Mouse (Mus musculus) heart, adult 9 months (tissue): ENCODE data around the gene Aqr.
A peak's percentile ranks its signal among the peaks of the same experiment; 100 is the strongest.

Source experiments
- DNase-seq, 2 experiments: peaks; one replicate each; pipeline ENCODE4 v3.0.0; 2022; ENCODE audit warnings: low spot score in 2 of 2

The Aqr gene

DNA sequence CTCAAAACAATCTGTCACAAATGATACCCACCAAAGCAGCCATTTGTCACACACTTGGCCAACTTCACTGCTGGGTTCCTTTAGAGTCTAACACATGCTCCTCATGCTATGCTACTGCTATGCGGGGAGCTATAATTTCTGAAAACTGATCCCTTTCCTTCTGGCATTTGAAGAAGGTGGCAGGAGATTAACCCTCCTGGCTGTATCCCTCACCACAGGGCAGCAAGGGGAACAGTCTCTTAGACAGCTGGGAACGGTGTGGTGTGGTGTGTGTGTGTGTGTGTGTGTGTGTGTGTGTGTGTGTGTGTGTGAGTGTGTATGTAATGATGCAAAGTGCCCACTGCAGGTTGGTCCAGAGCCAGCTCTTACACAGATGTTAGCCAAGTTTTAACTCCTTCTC is 51.0 kb downstream of the Aqr start:
- DNase-seq: no peak

DNA sequence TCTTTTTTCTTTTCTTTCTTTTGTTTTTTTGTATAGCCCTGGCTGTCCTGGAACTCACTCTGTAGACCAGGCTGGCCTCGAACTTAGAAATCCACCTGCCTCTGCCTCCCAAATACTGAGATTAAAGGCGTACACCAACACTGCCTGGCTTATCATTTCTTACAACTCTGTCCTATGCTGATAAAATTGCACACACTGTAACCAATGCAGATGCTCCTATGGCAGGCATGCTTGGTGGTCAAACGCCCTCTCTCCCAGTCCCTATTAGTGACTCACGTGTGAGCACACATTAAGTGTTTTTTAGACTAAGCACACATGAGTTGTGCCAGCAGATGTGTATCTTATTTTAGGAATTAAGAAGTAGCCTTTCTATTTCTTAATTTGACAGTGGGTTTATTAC is 53.5 kb downstream of the Aqr start:
- no peak for DNase-seq

DNA sequence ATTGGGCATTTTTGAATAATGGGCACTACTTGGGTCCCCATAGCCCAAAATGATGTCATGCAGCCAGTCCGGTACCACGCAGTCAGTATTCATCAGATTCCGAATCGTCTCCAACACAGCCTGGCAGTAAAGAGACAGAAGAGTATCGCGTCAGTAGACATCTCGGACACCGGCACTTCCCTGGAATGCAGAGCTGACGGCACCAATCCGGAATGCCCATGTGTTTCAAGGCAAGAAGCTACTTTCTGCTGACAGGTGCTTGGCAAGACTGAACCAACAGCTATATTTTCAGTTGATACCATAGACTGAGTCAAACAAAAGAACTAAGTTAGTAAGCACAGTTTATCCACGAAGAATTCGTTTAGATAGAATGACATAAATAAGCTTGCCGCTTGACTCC is 56.2 kb downstream of the Aqr start:
- DNase-seq: peak; percentile 29 to 64

DNA sequence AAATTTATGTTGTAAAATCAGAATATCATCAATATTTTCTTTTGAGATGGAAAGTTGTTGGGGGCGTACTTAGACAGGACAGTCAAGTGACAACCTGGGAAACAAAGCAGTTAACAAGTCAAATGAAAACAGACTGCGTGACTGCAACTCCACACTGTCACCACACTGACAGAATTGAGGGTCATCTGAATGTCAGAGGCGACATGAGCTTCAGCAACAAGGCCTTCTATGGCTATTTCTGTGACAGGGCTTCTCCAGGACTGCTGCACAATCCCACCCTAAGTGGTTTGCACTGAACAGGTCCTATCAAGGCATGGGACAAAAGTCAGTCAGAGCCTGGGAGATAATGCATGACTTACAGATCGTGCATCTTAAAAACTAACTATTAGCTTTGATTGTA is 63.5 kb downstream of the Aqr start:
- no peak for DNase-seq

DNA sequence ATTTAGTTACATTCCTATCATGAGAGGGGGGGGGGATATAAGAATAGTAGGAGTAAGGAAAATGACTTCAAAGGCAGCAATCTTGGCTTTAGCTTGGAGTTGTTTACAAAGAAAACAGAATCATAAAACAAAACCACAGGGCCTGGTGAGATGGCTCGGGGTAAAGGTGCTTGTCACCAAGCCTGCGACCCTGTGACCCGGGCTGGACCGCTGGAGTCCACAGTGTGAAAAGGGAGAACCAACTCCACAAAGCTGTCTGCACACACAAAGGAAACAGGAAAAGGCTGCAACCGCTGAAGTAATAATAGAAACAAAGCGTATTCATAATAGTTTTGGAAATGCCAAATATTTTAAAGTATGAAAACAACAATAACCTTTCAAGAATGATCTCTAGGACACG is 67.4 kb downstream of the Aqr start:
- peak in 1 of 2 experiments; percentile 32 for DNase-seq

DNA sequence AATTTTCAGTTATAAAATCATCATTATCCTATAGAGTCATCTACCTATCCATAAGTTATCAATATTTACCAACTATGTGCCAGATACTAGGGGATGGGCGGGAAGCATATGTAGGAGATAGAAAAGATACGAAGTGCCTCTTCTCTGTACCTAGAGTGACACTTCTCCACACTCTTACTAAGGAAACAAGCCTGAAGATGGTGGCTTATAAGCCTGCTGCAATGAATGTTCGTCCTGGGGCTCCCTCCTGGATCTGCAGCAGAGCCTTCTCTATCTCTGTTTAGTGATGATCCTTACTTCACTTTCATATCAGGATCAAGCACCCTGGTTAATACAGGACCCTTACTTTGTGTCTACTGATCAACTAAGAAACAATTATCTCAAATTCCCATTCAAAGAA is 69.2 kb downstream of the Aqr start:
- DNase-seq: no peak

DNA sequence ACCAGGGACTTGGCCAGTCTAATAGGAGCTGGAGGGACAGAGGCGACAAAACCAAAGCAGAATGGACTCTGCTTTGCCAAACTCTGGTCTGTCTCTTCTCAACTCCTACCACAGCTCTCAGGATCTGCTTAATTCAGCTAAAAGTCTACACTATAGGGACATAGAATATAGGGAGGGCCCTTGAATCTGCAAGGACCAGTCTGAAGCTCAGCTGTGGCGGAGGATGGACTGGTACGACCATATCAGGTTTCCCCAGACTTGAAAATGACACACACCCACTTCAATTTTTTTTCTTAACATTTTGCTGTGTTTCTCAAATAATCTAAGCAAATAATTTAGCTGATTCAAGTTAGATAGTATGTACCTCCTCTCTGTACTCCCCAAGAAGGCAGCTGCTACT is 69.6 kb downstream of the Aqr start:
- DNase-seq: no peak

DNA sequence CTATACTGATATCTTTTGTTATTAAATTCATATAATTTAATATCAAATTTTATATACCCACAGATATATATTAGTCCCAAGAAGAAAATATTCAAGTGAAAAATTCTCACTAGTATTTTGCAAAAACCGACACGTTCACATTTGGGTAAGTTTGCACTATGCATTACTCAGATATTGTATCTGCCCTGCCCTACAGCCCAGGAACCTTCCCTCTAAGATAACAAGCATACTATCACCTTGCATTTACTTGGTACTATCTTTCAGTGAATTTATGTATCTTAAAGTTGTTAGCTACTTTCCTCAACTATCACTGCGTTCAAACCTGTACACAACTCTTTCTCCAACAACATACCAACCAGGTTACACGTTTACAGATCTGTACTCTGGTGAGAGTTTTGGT is 71.3 kb downstream of the Aqr start:
- no peak for DNase-seq

DNA sequence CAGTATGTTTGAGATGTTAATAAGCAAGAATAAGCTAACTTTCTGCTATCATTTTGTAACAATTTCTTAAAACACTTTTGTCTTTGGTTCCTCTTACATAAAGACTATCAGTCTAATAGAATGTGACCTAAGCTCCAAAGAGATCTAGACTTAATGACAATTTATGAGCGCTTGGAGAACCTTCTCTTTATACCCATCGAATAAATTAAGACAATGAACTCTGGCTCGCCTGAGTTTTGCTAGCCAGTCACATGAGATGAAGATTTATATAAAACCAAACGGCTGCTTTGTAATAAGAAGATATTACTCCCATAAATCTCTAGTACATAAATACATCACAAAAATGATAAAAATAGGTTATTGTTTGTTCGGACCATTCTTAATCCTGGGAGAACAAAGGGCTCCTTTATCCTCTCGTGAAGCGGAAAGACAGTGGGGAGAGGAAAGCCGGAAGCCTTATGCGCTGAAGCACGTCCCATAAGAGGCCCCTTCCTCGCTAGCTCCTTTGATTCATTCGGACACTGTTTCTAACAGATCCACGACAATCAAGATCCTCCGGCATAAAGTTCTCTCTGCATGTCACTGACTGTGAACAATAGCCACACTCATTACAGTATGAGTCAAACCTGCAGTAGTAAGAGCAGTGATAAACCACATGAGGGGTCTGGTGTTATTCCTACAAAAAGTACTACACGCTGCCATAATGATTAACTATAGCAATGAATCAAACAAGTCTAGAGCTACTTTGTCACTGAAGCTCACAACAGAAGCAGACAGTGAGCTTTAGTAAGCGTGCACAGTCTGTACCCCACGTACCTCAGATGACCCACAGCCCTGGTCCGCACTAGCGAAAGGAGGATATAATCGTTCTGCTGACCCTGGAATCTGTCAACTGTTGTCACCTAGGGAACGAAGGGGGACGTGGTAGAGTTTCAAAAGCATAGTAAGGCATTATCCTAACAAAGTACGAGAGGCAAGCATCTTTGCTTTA is 79.2 kb downstream of the Aqr start:
- no peak for DNase-seq

DNA sequence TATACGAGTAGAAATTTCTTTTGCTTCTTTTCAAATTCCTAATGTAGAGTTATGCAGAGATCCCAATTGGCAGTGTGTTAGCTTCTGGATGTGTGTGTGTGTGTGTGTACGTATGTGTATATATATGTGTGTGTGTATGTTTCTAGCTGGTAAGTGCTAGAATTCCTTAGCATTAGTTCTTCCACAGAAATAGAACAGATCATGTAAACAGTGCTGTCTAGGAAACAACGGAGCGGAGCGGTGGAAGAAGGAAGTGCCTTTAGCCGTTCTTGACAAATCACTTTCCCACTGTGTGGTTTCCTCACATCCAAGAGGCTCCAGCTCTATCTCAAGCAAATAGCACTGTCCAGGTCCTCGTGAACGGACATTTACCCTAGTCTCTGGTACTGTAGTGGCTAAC is 80.4 kb downstream of the Aqr start:
- DNase-seq: no peak

DNA sequence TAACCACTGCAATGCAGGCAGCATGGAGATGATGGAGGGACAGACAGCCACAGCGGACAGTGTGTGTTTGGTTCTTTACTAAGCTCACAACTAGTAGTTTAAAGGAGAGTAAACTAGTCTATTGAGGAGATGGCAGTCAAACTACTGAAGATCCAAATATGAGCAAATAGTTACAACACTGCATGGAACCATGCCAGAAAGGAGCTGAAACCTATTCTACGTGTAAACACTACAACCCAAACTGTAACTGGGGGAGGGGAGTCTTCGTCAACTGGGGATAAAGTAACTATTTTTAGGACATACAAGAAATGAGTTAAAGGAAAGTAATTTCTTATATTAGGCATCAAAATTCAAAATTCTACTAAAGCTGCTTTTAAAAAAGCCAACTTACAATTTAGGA is 84.4 kb downstream of the Aqr start:
- DNase-seq: no peak

DNA sequence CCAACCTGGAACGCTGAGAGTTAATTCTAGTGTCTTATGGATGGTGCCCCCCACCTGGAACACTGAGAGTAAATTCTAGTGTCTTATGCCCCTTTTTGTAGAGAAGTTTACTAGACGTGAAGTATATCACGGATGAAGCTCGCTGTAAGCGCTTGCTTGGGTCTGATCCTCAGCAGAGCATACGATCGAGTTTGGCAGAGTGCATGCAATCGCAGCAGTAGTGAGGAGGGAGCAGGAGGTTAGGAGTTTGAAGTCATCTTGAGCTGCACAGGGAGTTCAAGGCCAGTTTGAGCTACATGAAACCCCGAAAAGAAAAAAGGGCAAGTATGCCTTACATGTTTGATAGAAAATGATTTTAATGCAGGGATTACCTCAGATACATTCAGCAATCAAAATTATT is 86.0 kb downstream of the Aqr start:
- DNase-seq: no peak

DNA sequence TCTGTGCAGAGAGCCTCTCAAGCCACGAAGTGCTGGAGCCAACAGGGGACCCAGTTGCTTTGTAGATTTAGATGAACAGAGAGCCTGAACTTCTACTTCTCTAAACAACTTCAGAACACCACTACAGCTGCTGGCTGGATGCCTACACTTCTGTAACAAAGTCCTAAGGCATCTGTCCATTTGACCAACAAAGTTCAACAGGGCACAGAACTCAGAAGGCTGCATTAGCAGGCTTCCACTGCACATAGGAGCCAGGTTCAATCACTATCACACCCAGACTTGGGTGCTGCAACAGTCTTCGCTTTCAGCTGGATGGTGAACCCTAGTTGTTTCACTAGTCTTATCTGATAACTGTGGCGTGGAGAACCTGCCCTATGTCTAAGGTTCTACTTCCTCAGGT is 87.0 kb downstream of the Aqr start:
- no peak for DNase-seq

DNA sequence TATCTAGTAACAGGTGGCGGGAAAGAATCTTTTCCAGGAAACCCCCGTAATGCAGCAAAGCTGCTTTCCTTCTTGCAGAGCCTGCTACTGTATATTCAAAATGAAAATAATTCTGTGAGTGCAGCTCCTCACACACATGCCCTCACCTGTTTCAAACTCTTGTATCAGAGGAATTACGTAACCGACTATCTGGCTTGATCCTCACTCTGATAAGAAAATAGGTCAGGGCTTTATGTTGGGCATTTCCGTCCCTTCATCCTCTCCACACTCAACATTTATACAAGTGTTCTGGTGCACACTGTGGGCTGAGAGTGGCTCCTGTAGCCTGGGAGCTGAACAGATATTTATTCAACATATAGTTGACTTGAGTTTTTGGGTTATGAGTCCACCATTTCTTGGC is 87.7 kb downstream of the Aqr start:
- DNase-seq: no peak

DNA sequence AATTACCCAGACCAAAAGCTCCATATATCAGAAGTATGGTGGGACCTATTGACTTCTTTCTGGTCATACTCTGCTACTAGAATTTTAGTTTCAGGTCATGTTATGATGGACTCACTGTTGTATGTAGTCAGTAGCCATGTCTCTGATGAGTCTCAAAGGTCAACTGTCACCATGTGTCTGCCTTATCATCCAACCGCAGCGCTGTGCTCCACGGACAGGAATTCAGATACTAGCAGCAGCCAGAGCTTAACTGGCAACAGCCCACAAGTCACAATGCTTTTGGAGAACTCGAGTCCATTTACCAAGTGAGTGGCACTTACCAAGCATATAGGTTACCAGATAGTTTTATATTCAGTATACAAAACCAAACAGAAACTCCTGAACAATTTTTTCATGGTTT is 89.2 kb downstream of the Aqr start:
- peak in 1 of 2 experiments; percentile 17 for DNase-seq

DNA sequence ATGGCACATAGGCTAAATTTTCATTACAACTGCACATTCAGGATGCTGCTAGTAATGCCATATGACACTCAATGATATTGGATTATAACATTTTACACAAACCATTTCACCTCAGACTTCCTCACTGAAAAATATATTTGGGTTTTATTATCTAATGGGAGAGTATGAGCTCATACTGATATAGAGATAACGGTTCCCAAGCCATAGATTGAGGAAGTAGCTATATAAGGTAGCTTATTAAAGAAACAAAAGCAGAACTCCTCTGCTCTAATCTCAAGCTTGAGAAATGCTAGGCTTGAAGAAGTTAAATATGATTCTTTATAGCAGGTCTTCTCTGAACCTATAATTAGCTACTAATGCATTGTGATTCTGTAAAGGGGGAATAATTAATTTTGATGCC is 90.3 kb downstream of the Aqr start:
- DNase-seq: no peak

DNA sequence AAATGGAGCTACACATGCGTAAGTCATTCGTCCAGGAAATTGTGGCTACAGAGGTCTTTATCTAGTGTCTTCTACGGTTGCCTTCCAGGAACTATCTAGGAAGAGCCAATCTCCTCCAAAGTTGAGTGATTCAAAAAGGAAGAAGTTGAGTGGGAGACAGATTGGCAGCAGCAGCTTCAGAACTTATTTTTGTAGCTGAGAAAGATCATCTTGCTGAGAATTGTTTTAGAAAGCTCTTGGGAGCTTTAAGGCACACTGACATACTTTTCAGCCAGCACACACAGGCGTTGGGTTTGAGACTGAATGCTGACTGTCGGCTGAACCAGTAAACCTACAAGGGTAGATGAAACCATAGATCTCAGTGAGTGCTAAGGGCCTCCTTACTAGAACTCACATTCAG is 91.5 kb downstream of the Aqr start:
- no peak for DNase-seq

DNA sequence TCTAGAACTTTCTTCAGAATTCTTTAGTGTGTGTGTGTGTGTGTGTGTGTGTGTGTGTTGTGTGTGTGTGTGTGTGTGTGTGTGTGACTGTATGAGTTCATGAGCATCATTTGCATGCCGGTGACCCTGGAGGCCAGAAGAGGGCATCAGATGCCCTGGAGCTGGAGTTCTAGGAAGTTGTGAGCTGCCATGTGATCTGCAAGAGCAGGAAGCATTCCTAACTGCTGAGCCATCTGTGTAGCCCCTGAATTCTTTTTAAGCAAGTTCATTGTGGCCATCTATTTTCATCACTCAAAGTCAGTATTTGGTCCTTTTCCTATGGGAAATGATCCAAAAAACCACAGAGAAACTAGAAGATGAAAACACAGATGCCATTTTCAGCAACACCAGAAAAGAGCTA is 92.1 kb downstream of the Aqr start:
- DNase-seq: no peak

DNA sequence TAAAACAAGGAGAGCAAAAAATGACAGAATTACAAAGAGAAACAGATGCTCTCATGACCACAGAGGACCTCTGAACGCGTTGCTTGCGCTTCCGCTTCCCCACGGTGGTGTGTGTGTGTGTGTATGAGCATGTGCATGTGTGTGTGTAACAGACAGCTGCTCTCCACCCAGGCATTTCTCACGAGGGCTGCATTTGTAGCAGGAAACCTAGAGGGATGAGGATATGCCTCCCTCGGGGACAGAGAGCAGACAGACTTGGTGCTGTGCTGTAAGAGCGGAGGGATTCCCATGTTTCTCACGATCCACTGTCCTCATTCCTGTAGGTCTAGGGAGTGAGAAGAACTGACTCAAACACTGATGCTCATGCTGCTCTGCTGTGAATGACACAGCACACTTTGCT is 93.2 kb downstream of the Aqr start:
- peak in 1 of 2 experiments; percentile 2 for DNase-seq

DNA sequence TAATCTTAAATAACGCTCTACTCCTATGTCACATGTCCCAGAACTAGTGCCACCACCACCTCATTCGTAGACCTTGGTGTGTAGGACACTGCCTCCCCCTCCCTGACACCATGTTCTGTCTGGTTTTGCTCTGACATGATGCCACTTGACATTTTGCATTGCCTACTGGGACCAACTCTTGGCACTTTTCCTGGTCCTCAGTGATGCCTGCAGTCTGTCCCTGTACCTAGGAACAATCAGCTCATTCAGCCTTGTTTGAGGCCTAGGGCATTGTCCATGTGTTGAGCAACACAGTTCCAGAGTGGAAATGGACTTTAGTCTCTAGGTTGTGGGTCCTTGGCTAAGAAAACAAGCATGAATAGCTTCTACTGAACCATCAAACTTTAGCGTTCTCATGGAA is 97.0 kb downstream of the Aqr start:
- no peak for DNase-seq

DNA sequence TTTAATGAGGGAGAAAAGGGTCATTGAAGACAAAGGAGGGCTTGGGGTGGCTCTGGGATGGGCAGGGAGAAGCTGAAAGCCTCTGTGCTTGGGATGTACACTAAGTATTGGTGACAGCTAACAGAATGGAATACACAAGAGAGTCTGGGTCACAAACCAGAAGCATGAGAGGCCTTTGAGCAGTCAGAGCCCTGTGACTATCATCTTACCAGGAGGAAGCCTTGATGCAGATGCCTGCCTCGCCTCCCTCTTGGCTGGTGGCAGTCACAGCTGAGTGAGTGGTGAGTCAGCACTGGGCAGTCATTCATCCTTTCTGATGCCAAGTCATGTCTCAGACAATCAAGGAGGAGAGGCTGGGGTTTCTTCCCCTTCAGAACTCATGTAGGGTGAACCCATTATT is 99.6 kb downstream of the Aqr start:
- no peak for DNase-seq

DNA sequence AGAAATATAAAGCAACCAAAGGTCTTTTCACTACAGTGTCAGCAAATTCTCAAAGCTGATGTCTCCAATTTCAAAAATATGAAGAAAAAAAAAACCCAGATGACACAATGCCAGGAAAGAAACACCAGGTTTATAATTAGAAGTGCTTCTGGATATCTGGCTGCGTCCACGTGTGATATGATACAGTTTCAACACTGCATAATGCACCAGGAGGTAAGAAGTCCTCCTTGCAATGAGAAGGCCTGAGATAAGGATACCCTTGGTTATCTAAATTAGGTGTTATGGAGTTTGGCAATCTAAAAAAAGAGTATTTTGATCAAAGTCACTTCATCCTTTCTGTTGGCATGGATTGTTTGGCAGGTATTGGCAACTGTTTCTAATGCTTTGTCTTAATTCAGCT is 114.9 kb downstream of the Aqr start:
- peak; percentile 40 to 66 for DNase-seq

DNA sequence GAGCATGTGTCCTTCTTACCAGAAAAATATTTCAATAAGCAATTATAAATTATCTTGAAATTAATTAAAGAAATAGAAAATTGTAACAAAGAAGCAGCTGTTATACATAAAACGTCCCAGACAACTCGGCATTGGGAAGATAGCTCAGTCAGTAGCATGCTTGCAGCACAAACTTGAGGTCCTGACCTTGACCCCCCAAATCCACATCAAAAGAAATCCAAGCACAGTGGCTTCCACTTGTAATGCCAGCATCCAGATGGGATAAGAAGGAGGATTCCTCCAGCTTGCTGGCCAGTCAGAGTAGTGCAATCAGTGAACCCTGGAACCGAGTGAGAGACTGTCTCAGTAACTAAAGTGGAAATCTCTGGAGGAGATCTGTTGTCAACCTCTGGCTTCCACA is 120.6 kb downstream of the Aqr start:
- no peak for DNase-seq

DNA sequence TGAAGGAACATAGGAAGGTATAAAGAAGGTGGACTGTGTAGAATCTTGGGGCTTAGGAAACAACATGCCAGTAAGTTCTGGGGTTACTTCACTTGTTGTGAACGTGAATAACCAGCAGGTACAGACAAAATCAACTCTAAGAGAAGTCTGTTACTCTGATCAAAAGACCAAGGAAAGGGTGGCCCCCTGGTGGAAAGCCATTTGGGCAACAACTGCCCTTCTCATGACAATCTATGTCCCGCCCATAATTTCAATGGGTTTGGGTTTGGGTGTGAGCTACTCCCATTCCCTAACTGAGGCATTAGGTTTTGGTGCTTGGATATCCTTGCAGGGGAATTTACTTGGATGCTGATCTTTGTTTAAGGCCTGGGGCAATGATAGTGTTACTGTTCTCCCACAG is 122.8 kb downstream of the Aqr start:
- DNase-seq: no peak
